ENCODE assay signal across 8 mouse cellular contexts in the genomic region with DNA sequence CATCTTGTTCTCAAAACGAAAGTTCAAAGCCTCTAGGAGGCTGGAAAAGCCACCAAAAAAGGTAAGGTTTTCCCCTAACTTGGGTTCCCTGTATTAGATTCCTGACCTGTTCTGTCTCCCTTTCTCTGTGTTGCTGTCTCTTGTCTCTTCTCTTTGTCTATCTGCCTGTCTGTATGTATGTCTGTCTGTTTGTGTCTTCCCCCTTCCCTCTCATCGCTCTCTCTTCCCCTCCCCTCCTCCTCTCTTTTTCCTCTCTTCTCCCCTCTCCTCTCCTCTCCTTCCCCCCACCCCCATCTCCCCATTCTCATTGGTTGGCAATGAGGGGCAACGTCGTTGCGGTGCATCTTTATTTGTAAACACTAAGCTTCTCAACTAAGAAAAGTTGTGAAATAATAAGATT. TPM values are rescaled to one million over a fixed set of nuclear protein-coding genes. Genes with fewer than 3 reads are reported as not detected.
DNase-seq lines count a peak whose midpoint lies in the region; ATAC-seq and TF ChIP-seq lines count a peak whose summit lies in the region.

A gene (minus strand): TSS at position 101 of the 400 bp plus-strand sequence.

- no peak for ATAC-seq in lung, embryonic 16.5 days (ENCODE audit: low read depth)
- no peak for ATAC-seq in embryonic facial prominence, embryonic 11.5 days (replicated peaks; ENCODE audit: insufficient number of reproducible peaks, low FRiP score, low TSS enrichment, low read depth)
- ATAC-seq in limb, embryonic 14.5 days (ENCODE audit: low FRiP score, low read depth), result no peak
- ATAC-seq in stomach, embryonic 14.5 days (ENCODE audit: insufficient number of reproducible peaks, insufficient read depth, low FRiP score, low read depth), result no peak

- peak within 1 kb of the TSS; percentile 80 for H3K27ac ChIP-seq in lung, embryonic 16.5 days (ENCODE audit: low read length)
- H3K27ac ChIP-seq in embryonic facial prominence, embryonic 11.5 days (replicated peaks; ENCODE audit: low read depth, low read length), result no peak within 1 kb of the TSS
- peak within 1 kb of the TSS; percentile 34; the same call in 1 of the 2 replicates for H3K27ac ChIP-seq in limb, embryonic 14.5 days (replicated peaks; ENCODE audit: low read depth, low read length)
- H3K27ac ChIP-seq in stomach, embryonic 14.5 days (ENCODE audit: low read length), result 0 out of 2 replicates have a peak within 1 kb of the TSS, but pooled peaks have one; percentile 44

- TF ChIP-seq POLR2A in limb, embryonic 14.5 days (IDR thresholded peaks at IDR 0.05; ENCODE audit: borderline replicate concordance, extremely low read depth, insufficient read depth, insufficient read length), result no peak

- peak within 1 kb of the TSS; percentile 94 for H3K4me2 ChIP-seq in lung, embryonic 16.5 days (ENCODE audit: low read depth, low read length)
- peak within 1 kb of the TSS; percentile 82 for H3K4me2 ChIP-seq in embryonic facial prominence, embryonic 11.5 days (ENCODE audit: low read depth, low read length)
- H3K4me2 ChIP-seq in limb, embryonic 14.5 days (replicated peaks; ENCODE audit: low read depth, low read length, severe bottlenecking), result peak within 1 kb of the TSS; percentile 75
- H3K4me2 ChIP-seq in stomach, embryonic 14.5 days (replicated peaks; ENCODE audit: low read depth, low read length), result peak within 1 kb of the TSS; percentile 92

- peaks cover 20% of the 10 kb centered on the region for H3K4me1 ChIP-seq in lung, embryonic 16.5 days (replicated peaks; ENCODE audit: control insufficient read depth, insufficient read depth, low read length)
- peaks cover 3% of the 10 kb centered on the region for H3K4me1 ChIP-seq in embryonic facial prominence, embryonic 11.5 days (ENCODE audit: control insufficient read depth, insufficient read depth, low read length)
- peaks cover 22% of the 10 kb centered on the region for H3K4me1 ChIP-seq in limb, embryonic 14.5 days (ENCODE audit: control insufficient read depth, insufficient read depth, low read length)
- H3K4me1 ChIP-seq in stomach, embryonic 14.5 days (ENCODE audit: control insufficient read depth, insufficient read depth, low read length), result peaks cover 21% of the 10 kb centered on the region

- no peaks in the 10 kb centered on the region for H3K9me3 ChIP-seq in lung, embryonic 16.5 days (ENCODE audit: control insufficient read depth, low read length)
- no peaks in the 10 kb centered on the region for H3K9me3 ChIP-seq in embryonic facial prominence, embryonic 11.5 days (replicated peaks; ENCODE audit: control insufficient read depth, low read length)
- no peaks in the 10 kb centered on the region for H3K9me3 ChIP-seq in limb, embryonic 14.5 days (ENCODE audit: control insufficient read depth, low read length)
- no peaks in the 10 kb centered on the region for H3K9me3 ChIP-seq in stomach, embryonic 14.5 days (ENCODE audit: control insufficient read depth, low read depth, low read length)

- no peaks in the 10 kb centered on the region for H3K27me3 ChIP-seq in lung, embryonic 16.5 days (ENCODE audit: control insufficient read depth, insufficient read depth, low read depth, low read length)
- no peaks in the 10 kb centered on the region for H3K27me3 ChIP-seq in embryonic facial prominence, embryonic 11.5 days (ENCODE audit: control insufficient read depth, insufficient read depth, low read length)
- no peaks in the 10 kb centered on the region for H3K27me3 ChIP-seq in limb, embryonic 14.5 days (ENCODE audit: control insufficient read depth, insufficient read depth, low read length)
- H3K27me3 ChIP-seq in stomach, embryonic 14.5 days (ENCODE audit: control insufficient read depth, insufficient read depth, low read length), result no peaks in the 10 kb centered on the region

- no peaks in the 10 kb centered on the region for H3K36me3 ChIP-seq in lung, embryonic 16.5 days (ENCODE audit: control insufficient read depth, insufficient read depth, low read length)
- H3K36me3 ChIP-seq in embryonic facial prominence, embryonic 11.5 days (replicated peaks; ENCODE audit: control insufficient read depth, insufficient read depth, low read depth, low read length), result no peaks in the 10 kb centered on the region
- H3K36me3 ChIP-seq in limb, embryonic 14.5 days (ENCODE audit: control insufficient read depth, insufficient read depth, low read length), result 0 out of 2 replicates have a peak, but pooled peaks cover 4% of the 10 kb centered on the region
- H3K36me3 ChIP-seq in stomach, embryonic 14.5 days (ENCODE audit: control insufficient read depth, insufficient read depth, low read length), result no peaks in the 10 kb centered on the region

- intact Hi-C loops in heart, postnatal 14 days (cut with DNase I), result no loop called here

- peak within 1 kb of the TSS; percentile 88 for H3K4me3 ChIP-seq in lung, embryonic 16.5 days (ENCODE audit: low read length)
- H3K4me3 ChIP-seq in embryonic facial prominence, embryonic 11.5 days (ENCODE audit: low read depth, low read length), result peak within 1 kb of the TSS; percentile 74
- H3K4me3 ChIP-seq in limb, embryonic 14.5 days (replicated peaks; ENCODE audit: low read length), result peak within 1 kb of the TSS; percentile 62
- peak within 1 kb of the TSS; percentile 79 for H3K4me3 ChIP-seq in stomach, embryonic 14.5 days (ENCODE audit: low read depth, low read length)

- no peak for DNase-seq in lung, postnatal 25 days (ENCODE audit: low spot score)
- no peak for DNase-seq in embryonic facial prominence, embryonic 11.5 days (ENCODE audit: low spot score)
- no peak for DNase-seq in heart, postnatal 14 days
- no peak for DNase-seq in limb, embryonic 14.5 days (ENCODE audit: low spot score)
- no peak for DNase-seq in cerebellum, adult 8-10 months
- no peak for DNase-seq in urinary bladder, postnatal 10 days (ENCODE audit: low spot score)

- H3K9ac ChIP-seq in lung, embryonic 16.5 days (ENCODE audit: low read length), result peak within 1 kb of the TSS; percentile 89
- peak within 1 kb of the TSS; percentile 76 for H3K9ac ChIP-seq in embryonic facial prominence, embryonic 11.5 days (replicated peaks; ENCODE audit: low read length)
- peak within 1 kb of the TSS; percentile 59 for H3K9ac ChIP-seq in limb, embryonic 14.5 days (ENCODE audit: low read depth, low read length, severe bottlenecking)
- H3K9ac ChIP-seq in stomach, embryonic 14.5 days (replicated peaks; ENCODE audit: low read depth, low read length), result peak within 1 kb of the TSS; percentile 63

- WGBS in lung, embryonic 16.5 days, result 12% methylated on average over 5 of the region's 5 CpGs
- WGBS in embryonic facial prominence, embryonic 11.5 days, result 15% methylated on average over 5 of the region's 5 CpGs
- WGBS in limb, embryonic 14.5 days, result 30% methylated on average over 5 of the region's 5 CpGs
- 28% methylated on average over 5 of the region's 5 CpGs for WGBS in stomach, embryonic 14.5 days

RNA-seq across cellular contexts. Expression of the gene that starts here (rescaled TPM):
- polyA plus RNA-seq in lung, embryonic 16.5 days (2015; fragmentation: Nextera tagmentation; extraction: Ambion mirVana), result 13.7 and 14.5 TPM in 2 replicates
- 17.5 and 19.5 TPM in 2 replicates for polyA plus RNA-seq in embryonic facial prominence, embryonic 11.5 days (2014; fragmentation: Nextera tagmentation; extraction: Ambion mirVana)
- 10 to 100 TPM; 14.2 to 15.3 TPM for total RNA-seq in heart, postnatal 14 days (2021)
- polyA plus RNA-seq in limb, embryonic 14.5 days (2012; rRNA removed), result 35.9 and 36.8 TPM in 2 replicates
- 14.7 and 14.9 TPM in 2 replicates for polyA plus RNA-seq in limb, embryonic 14.5 days (2014; fragmentation: Nextera tagmentation; extraction: Ambion mirVana)
- 13.6 and 16.5 TPM in 2 replicates for polyA plus RNA-seq in stomach, embryonic 14.5 days (2014; fragmentation: Nextera tagmentation; extraction: Ambion mirVana)
